Mouse (Mus musculus) forebrain, embryonic 11.5 days (tissue): ENCODE measurements at regions not wholly inside any gene's neighbourhood (a gene's known extent, or its start where the extent isn't known, plus 50 kb on each side); places are given as distances from the start of the nearest gene placed in this dataset.

Experiments used
- ATAC-seq: fragments of 200-750 bp; cut with Nextera tagmentation; replicated peaks from 2 replicates; pipeline ENCODE4 v1.8.0; 2017; ENCODE audit warnings: moderate TSS enrichment; ENCODE audit not compliant: low FRiP score
- DNase-seq: peaks from one replicate; pipeline ENCODE4 v3.0.0-alpha.2; 2017; ENCODE audit warnings: low spot score
- H3K27ac ChIP-seq: fragments of 300-500 bp; sonication (generic); 2 replicates; pipeline ENCODE4 v1.5.1; 2014; ENCODE audit warnings: low read depth, low read length
- H3K27me3 ChIP-seq: fragments of 300-500 bp; sonication (generic); 2 replicates; pipeline ENCODE4 v1.6.1; 2014; ENCODE audit warnings: mild to moderate bottlenecking, low read length, mixed read lengths; ENCODE audit not compliant: control insufficient read depth, insufficient read depth
- H3K36me3 ChIP-seq: fragments of 300-500 bp; sonication (generic); 2 replicates; pipeline ENCODE4 v1.6.1; 2014; ENCODE audit warnings: mild to moderate bottlenecking, low read length, moderate library complexity, mixed read lengths; ENCODE audit not compliant: control insufficient read depth, insufficient read depth
- H3K4me1 ChIP-seq: fragments of 300-500 bp; sonication (generic); replicated peaks from 2 replicates; pipeline ENCODE4 v1.6.1; 2014; ENCODE audit warnings: low read length, mixed read lengths; ENCODE audit not compliant: control insufficient read depth, insufficient read depth
- H3K4me2 ChIP-seq: fragments of 300-500 bp; sonication (generic); 2 replicates; pipeline ENCODE4 v1.6.1; 2014; ENCODE audit warnings: low read depth, mild to moderate bottlenecking, low read length, moderate library complexity, mixed read lengths; ENCODE audit not compliant: severe bottlenecking
- H3K4me3 ChIP-seq: fragments of 300-500 bp; sonication (generic); 2 replicates; pipeline ENCODE4 v1.5.1; 2014; ENCODE audit warnings: low read depth, low read length
- H3K9ac ChIP-seq: fragments of 300-500 bp; sonication (generic); 2 replicates; pipeline ENCODE4 v1.6.1; 2014; ENCODE audit warnings: low read length
- H3K9me3 ChIP-seq: fragments of 300-500 bp; sonication (generic); 2 replicates; pipeline ENCODE4 v1.6.1; 2016; ENCODE audit warnings: low read length, mixed read lengths; ENCODE audit not compliant: control insufficient read depth
- WGBS: fragments of 180-500 bp; shearing (Covaris S2); extraction: QIAGEN DNeasy Blood & Tissue Kit; methylation state at CpG from one replicate; pipeline ENCODE4 v1.1.7; 2014; 5-methylcytosine and 5-hydroxymethylcytosine counted together

DNA sequence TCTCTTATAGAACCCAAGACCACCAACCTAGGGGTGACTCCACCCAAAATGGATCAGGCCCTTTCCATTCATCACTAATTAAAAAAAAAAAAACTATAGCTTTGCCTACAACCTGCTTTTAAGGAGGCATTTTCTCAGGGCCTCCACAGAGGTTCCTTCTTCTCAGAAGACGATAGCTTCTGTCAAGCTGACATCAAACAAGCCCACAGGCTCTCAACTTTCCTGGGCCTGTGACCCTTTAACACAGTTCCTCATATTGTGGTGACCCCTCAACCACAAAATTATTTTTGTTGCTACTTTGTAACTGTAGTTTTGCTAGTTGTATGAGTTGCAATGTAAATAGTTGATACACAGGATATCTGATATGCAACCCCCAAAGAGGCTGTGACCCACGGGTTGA lies 96.0 kb upstream of the Map4k3 start:
- 94% methylated on average over 2 of the region's 2 CpGs for WGBS
- Histone ChIP-seq H3K27ac (no peak overlapping the region), H3K9me3 (no peaks in the 10 kb centered on the region), H3K4me3 (no peak overlapping the region), H3K9ac (no peak overlapping the region), H3K4me1 (no peaks in the 10 kb centered on the region), H3K27me3 (no peaks in the 10 kb centered on the region), H3K4me2 (no peak overlapping the region), H3K36me3 (no peaks in the 10 kb centered on the region)
- ATAC-seq, result no peak
- no peak for DNase-seq

GRCm38 (mm10) chr17:80820888-80821287 lies 92.6 kb upstream of the Map4k3 start:
- Histone ChIP-seq H3K27ac (no peak overlapping the region), H3K4me3 (no peak overlapping the region), H3K4me2 (no peak overlapping the region), H3K9ac (no peak overlapping the region), H3K4me1 (no peaks in the 10 kb centered on the region), H3K9me3 (no peaks in the 10 kb centered on the region), H3K36me3 (no peaks in the 10 kb centered on the region), H3K27me3 (no peaks in the 10 kb centered on the region)
- ATAC-seq, result no peak
- DNase-seq, result no peak
- 58% methylated on average over 8 of the region's 8 CpGs for WGBS

- no peaks in the 10 kb centered on the region for H3K27me3 ChIP-seq
- DNase-seq, result no peak
- no peak overlapping the region for H3K9ac ChIP-seq
- H3K27ac ChIP-seq, result no peak overlapping the region
- no peaks in the 10 kb centered on the region for H3K4me1 ChIP-seq
- no peaks in the 10 kb centered on the region for H3K36me3 ChIP-seq
- no peak for ATAC-seq
- H3K4me3 ChIP-seq, result no peak overlapping the region
- H3K9me3 ChIP-seq, result no peaks in the 10 kb centered on the region
- H3K4me2 ChIP-seq, result no peak overlapping the region
- 87% methylated on average over 9 of the region's 9 CpGs for WGBS
Observed at GRCm38 (mm10) chr17:80818477-80819028, 90.3 kb upstream of the Map4k3 start.

DNA sequence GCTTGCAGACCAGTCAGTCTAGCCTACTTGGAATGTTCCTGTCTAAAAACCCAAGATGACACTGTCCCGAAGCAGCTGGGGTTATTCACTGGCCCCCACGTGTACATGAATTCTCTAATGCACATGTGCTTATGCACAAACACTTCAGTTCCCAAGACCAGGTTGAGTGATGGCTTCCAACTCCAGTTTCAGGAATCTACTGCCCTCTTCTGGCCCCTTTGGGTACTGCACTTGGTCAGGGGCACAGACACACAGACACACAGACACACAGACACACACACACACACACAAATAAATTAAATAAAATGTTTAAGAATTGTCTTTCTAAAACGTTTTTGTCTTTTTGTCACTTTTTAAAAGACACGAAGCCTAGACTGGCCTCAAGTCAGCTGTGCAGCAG lies 87.5 kb upstream of the Map4k3 start:
- Histone ChIP-seq H3K36me3 (no peaks in the 10 kb centered on the region), H3K4me2 (no peak overlapping the region), H3K4me1 (no peaks in the 10 kb centered on the region), H3K27ac (no peak overlapping the region), H3K27me3 (no peaks in the 10 kb centered on the region), H3K9me3 (no peaks in the 10 kb centered on the region), H3K9ac (no peak overlapping the region), H3K4me3 (no peak overlapping the region)
- WGBS, result 72% methylated on average over 4 of the region's 4 CpGs
- DNase-seq (peak; percentile 63), ATAC-seq (no peak)

GRCm38 (mm10) chr17:80813194-80813593 lies 84.9 kb upstream of the Map4k3 start:
- Histone ChIP-seq H3K9ac (no peak overlapping the region), H3K4me3 (no peak overlapping the region), H3K27me3 (no peaks in the 10 kb centered on the region), H3K4me1 (no peaks in the 10 kb centered on the region), H3K27ac (no peak overlapping the region), H3K36me3 (no peaks in the 10 kb centered on the region), H3K9me3 (no peaks in the 10 kb centered on the region), H3K4me2 (no peak overlapping the region)
- DNase-seq, result no peak
- ATAC-seq, result no peak
- 94% methylated on average over 10 of the region's 10 CpGs for WGBS

DNA sequence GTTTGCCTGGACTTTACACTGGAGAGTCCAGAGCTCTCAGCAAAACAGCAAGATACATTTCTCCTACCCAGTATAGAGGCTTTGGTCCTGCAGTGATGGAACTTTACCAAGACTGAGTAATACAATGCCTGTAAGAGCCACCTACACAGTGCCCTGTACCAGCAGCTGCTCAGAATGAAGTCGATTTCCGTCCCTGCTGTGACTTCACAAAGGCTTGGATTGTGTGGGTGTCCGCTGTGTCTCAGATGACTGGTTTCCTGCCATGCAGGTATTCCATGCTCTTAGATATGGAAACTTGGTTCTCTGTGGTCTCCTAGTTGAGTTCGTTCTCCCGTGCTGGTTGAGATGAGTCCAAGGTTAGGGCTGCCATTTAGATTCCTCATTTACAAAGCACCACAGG lies 81.0 kb upstream of the Map4k3 start:
- H3K4me2 ChIP-seq, result no peak overlapping the region
- no peak overlapping the region for H3K9ac ChIP-seq
- no peaks in the 10 kb centered on the region for H3K27me3 ChIP-seq
- H3K4me3 ChIP-seq, result no peak overlapping the region
- no peaks in the 10 kb centered on the region for H3K36me3 ChIP-seq
- ATAC-seq, result no peak
- DNase-seq, result no peak
- WGBS, result 76% methylated on average over 5 of the region's 5 CpGs
- no peaks in the 10 kb centered on the region for H3K9me3 ChIP-seq
- H3K4me1 ChIP-seq, result no peaks in the 10 kb centered on the region
- H3K27ac ChIP-seq, result no peak overlapping the region

- Histone ChIP-seq H3K4me3 (no peak overlapping the region), H3K4me1 (no peaks in the 10 kb centered on the region), H3K36me3 (no peaks in the 10 kb centered on the region), H3K27me3 (no peaks in the 10 kb centered on the region; the same call in 1 of the 2 replicates), H3K4me2 (no peak overlapping the region), H3K9ac (no peak overlapping the region), H3K9me3 (no peaks in the 10 kb centered on the region), H3K27ac (no peak overlapping the region)
- ATAC-seq (no peak), DNase-seq (no peak)
- WGBS, result 76% methylated on average over 10 of the region's 10 CpGs
Observed at GRCm38 (mm10) chr17:80808069-80808468, 79.8 kb upstream of the Map4k3 start.

GRCm38 (mm10) chr17:80803361-80803915 lies 75.2 kb upstream of the Map4k3 start:
- ATAC-seq, result no peak
- Histone ChIP-seq H3K36me3 (no peaks in the 10 kb centered on the region), H3K4me1 (no peaks in the 10 kb centered on the region; the same call in 1 of the 2 replicates), H3K4me2 (no peak overlapping the region), H3K9ac (no peak overlapping the region), H3K9me3 (no peaks in the 10 kb centered on the region), H3K27ac (no peak overlapping the region), H3K4me3 (no peak overlapping the region), H3K27me3 (no peaks in the 10 kb centered on the region; the same call in 1 of the 2 replicates)
- no peak for DNase-seq
- WGBS, result 89% methylated on average over 8 of the region's 8 CpGs

DNA sequence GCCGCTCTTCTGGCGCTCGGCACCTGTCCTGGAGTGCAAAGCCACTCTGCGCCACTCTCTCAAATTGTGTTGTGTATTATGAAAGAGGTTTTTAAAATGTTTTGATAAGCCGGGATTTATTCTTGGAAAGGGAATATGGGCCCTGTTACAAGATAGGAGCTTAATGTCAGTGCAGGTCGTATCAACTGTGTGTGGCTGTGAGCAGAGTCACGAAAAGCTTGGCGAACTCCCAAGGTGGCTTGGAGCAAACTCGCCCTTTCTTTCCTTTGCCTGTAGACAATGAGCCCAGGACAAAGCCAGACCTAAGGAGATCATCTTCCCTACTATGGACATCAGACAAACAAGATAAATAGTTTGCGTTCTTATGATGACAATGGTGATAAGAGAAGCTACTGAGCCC lies 74.3 kb upstream of the Map4k3 start:
- H3K4me1 ChIP-seq, result no peaks in the 10 kb centered on the region; the same call in 1 of the 2 replicates
- no peaks in the 10 kb centered on the region for H3K9me3 ChIP-seq
- H3K27me3 ChIP-seq, result no peaks in the 10 kb centered on the region; the same call in 1 of the 2 replicates
- H3K9ac ChIP-seq, result no peak overlapping the region
- H3K4me2 ChIP-seq, result no peak overlapping the region
- DNase-seq (no peak), ATAC-seq (no peak)
- H3K27ac ChIP-seq, result no peak overlapping the region
- 80% methylated on average over 10 of the region's 10 CpGs for WGBS
- H3K4me3 ChIP-seq, result no peak overlapping the region
- no peaks in the 10 kb centered on the region for H3K36me3 ChIP-seq
